Mouse (Mus musculus): ENCODE results near the gene Hspb3. TPM values are rescaled to one million over a fixed set of nuclear protein-coding genes. Genes with fewer than 3 reads are reported as not detected.

Hspb3 gene
- 0.76 and 1.6 TPM in 2 replicates for polyA plus RNA-seq (2016; fragmentation: Nextera tagmentation; extraction: Ambion mirVana)

- Histone ChIP-seq H3K4me2 (replicated peaks) (no peak within 1 kb of the TSS), H3K9ac (no peak within 1 kb of the TSS), H3K9me3 (replicated peaks) (no peaks in the 10 kb centered on the region), H3K4me1 (no peaks in the 10 kb centered on the region; the same call in 1 of the 2 replicates), H3K27ac (no peak within 1 kb of the TSS), H3K36me3 (no peaks in the 10 kb centered on the region), H3K27me3 (no peaks in the 10 kb centered on the region), H3K4me3 (no peak within 1 kb of the TSS)
- peak; percentile 71 for ATAC-seq (ENCODE audit: low FRiP score)
- 67% methylated on average over 28 of the region's 28 CpGs for WGBS
Measured at GRCm38 (mm10) chr13:113663151-113663779, at the start of gene Hspb3. Gene Hspb3 (minus strand): TSS chr13:113663676.

GRCm38 (mm10) chr13:113713186-113713585 lies 49.7 kb upstream of the Hspb3 start:
- Histone ChIP-seq H3K36me3 (no peaks in the 10 kb centered on the region), H3K4me2 (replicated peaks) (no peak overlapping the region), H3K27ac (no peak overlapping the region), H3K9ac (no peak overlapping the region), H3K27me3 (no peaks in the 10 kb centered on the region), H3K4me3 (no peak overlapping the region), H3K4me1 (no peaks in the 10 kb centered on the region), H3K9me3 (replicated peaks) (peaks cover 9% of the 10 kb centered on the region; the same call in 1 of the 2 replicates)
- WGBS, result 86% methylated on average over 3 of the region's 3 CpGs
- no peak for ATAC-seq (ENCODE audit: low FRiP score)

GRCm38 (mm10) chr13:113706183-113706582 lies 42.7 kb upstream of the Hspb3 start:
- H3K4me2 ChIP-seq (replicated peaks), result no peak overlapping the region
- H3K9me3 ChIP-seq (replicated peaks), result no peaks in the 10 kb centered on the region
- WGBS, result 4% methylated on average over 4 of the region's 4 CpGs
- H3K27ac ChIP-seq, result no peak overlapping the region
- H3K27me3 ChIP-seq, result no peaks in the 10 kb centered on the region
- H3K4me3 ChIP-seq, result no peak overlapping the region
- no peak overlapping the region for H3K9ac ChIP-seq
- ATAC-seq (ENCODE audit: low FRiP score), result peak; percentile 80
- H3K36me3 ChIP-seq, result no peaks in the 10 kb centered on the region
- peaks cover 10% of the 10 kb centered on the region for H3K4me1 ChIP-seq

- Histone ChIP-seq H3K4me2 (replicated peaks) (no peak overlapping the region), H3K4me1 (peaks cover 9% of the 10 kb centered on the region; the same call in 1 of the 2 replicates), H3K9me3 (replicated peaks) (no peaks in the 10 kb centered on the region), H3K36me3 (no peaks in the 10 kb centered on the region), H3K27me3 (no peaks in the 10 kb centered on the region), H3K27ac (no peak overlapping the region), H3K4me3 (no peak overlapping the region), H3K9ac (no peak overlapping the region)
- WGBS, result 86% methylated on average over 3 of the region's 3 CpGs
- no peak for ATAC-seq (ENCODE audit: low FRiP score)
Measured at GRCm38 (mm10) chr13:113701185-113701584, 37.7 kb upstream of the Hspb3 start.

GRCm38 (mm10) chr13:113699928-113700327 lies 36.5 kb upstream of the Hspb3 start:
- Histone ChIP-seq H3K4me2 (replicated peaks) (no peak overlapping the region), H3K4me1 (0 out of 2 replicates have a peak, but pooled peaks cover 4% of the 10 kb centered on the region), H3K27me3 (no peaks in the 10 kb centered on the region), H3K9me3 (replicated peaks) (no peaks in the 10 kb centered on the region), H3K36me3 (no peaks in the 10 kb centered on the region), H3K27ac (no peak overlapping the region), H3K9ac (no peak overlapping the region), H3K4me3 (no peak overlapping the region)
- 94% methylated on average over 8 of the region's 8 CpGs for WGBS
- no peak for ATAC-seq (ENCODE audit: low FRiP score)

GRCm38 (mm10) chr13:113699415-113699873 lies 36.0 kb upstream of the Hspb3 start:
- ATAC-seq (ENCODE audit: low FRiP score), result peak; percentile 45; the same call in 1 of the 2 replicates
- WGBS, result 51% methylated on average over 11 of the region's 11 CpGs
- no peak overlapping the region for H3K4me2 ChIP-seq (replicated peaks)

GRCm38 (mm10) chr13:113696838-113697321 lies 33.4 kb upstream of the Hspb3 start:
- H3K36me3 ChIP-seq, result no peaks in the 10 kb centered on the region
- ATAC-seq (ENCODE audit: low FRiP score), result peak; percentile 65
- H3K4me1 ChIP-seq, result 0 out of 2 replicates have a peak, but pooled peaks cover 4% of the 10 kb centered on the region
- WGBS, result 50% methylated on average over 4 of the region's 4 CpGs
- no peak overlapping the region for H3K27ac ChIP-seq
- H3K4me3 ChIP-seq, result no peak overlapping the region
- H3K9me3 ChIP-seq (replicated peaks), result no peaks in the 10 kb centered on the region
- H3K9ac ChIP-seq, result no peak overlapping the region
- H3K27me3 ChIP-seq, result no peaks in the 10 kb centered on the region
- no peak overlapping the region for H3K4me2 ChIP-seq (replicated peaks)

More at GRCm38 (mm10) chr13:113699415-113699873, 36.0 kb upstream of the Hspb3 start:
- Histone ChIP-seq H3K36me3 (no peaks in the 10 kb centered on the region), H3K9me3 (replicated peaks) (no peaks in the 10 kb centered on the region), H3K4me1 (0 out of 2 replicates have a peak, but pooled peaks cover 4% of the 10 kb centered on the region), H3K9ac (no peak overlapping the region), H3K4me3 (no peak overlapping the region), H3K27ac (no peak overlapping the region), H3K27me3 (no peaks in the 10 kb centered on the region)

GRCm38 (mm10) chr13:113693383-113693782 lies 29.9 kb upstream of the Hspb3 start:
- Histone ChIP-seq H3K4me1 (0 out of 2 replicates have a peak, but pooled peaks cover 4% of the 10 kb centered on the region), H3K4me2 (replicated peaks) (no peak overlapping the region), H3K9ac (no peak overlapping the region), H3K36me3 (no peaks in the 10 kb centered on the region), H3K4me3 (no peak overlapping the region), H3K27me3 (no peaks in the 10 kb centered on the region), H3K27ac (no peak overlapping the region), H3K9me3 (replicated peaks) (no peaks in the 10 kb centered on the region)
- no peak for ATAC-seq (ENCODE audit: low FRiP score)
- WGBS, result 20% methylated on average over 6 of the region's 6 CpGs

- no peaks in the 10 kb centered on the region for H3K9me3 ChIP-seq (replicated peaks)
- H3K4me2 ChIP-seq (replicated peaks), result no peak overlapping the region
- H3K27me3 ChIP-seq, result no peaks in the 10 kb centered on the region
- no peaks in the 10 kb centered on the region for H3K4me1 ChIP-seq
- WGBS, result 66% methylated on average over 9 of the region's 9 CpGs
- H3K36me3 ChIP-seq, result no peaks in the 10 kb centered on the region
- ATAC-seq (ENCODE audit: low FRiP score), result no peak
- no peak overlapping the region for H3K4me3 ChIP-seq
- H3K9ac ChIP-seq, result no peak overlapping the region
- no peak overlapping the region for H3K27ac ChIP-seq
Measured at GRCm38 (mm10) chr13:113691644-113692043, 28.2 kb upstream of the Hspb3 start.

- no peak overlapping the region for H3K27ac ChIP-seq
- no peaks in the 10 kb centered on the region for H3K27me3 ChIP-seq
- H3K4me1 ChIP-seq, result no peaks in the 10 kb centered on the region
- H3K9ac ChIP-seq, result no peak overlapping the region
- no peak for ATAC-seq (ENCODE audit: low FRiP score)
- H3K9me3 ChIP-seq (replicated peaks), result no peaks in the 10 kb centered on the region
- H3K36me3 ChIP-seq, result no peaks in the 10 kb centered on the region
- no peak overlapping the region for H3K4me2 ChIP-seq (replicated peaks)
- WGBS, result 82% methylated on average over 7 of the region's 7 CpGs
- H3K4me3 ChIP-seq, result no peak overlapping the region
Measured at GRCm38 (mm10) chr13:113689883-113690282, 26.4 kb upstream of the Hspb3 start.

GRCm38 (mm10) chr13:113686691-113687121 lies 23.2 kb upstream of the Hspb3 start:
- Histone ChIP-seq H3K4me2 (replicated peaks) (no peak overlapping the region), H3K27me3 (no peaks in the 10 kb centered on the region), H3K9me3 (replicated peaks) (no peaks in the 10 kb centered on the region), H3K36me3 (no peaks in the 10 kb centered on the region), H3K27ac (no peak overlapping the region), H3K9ac (no peak overlapping the region), H3K4me3 (no peak overlapping the region), H3K4me1 (no peaks in the 10 kb centered on the region)
- no peak for ATAC-seq (ENCODE audit: low FRiP score)
- 69% methylated on average over 8 of the region's 8 CpGs for WGBS

GRCm38 (mm10) chr13:113682821-113683220 lies 19.3 kb upstream of the Hspb3 start:
- H3K4me3 ChIP-seq, result no peak overlapping the region
- H3K9ac ChIP-seq, result no peak overlapping the region
- H3K27me3 ChIP-seq, result no peaks in the 10 kb centered on the region
- no peak for ATAC-seq (ENCODE audit: low FRiP score)
- WGBS, result 85% methylated on average over 5 of the region's 5 CpGs
- no peak overlapping the region for H3K27ac ChIP-seq
- H3K36me3 ChIP-seq, result no peaks in the 10 kb centered on the region
- H3K9me3 ChIP-seq (replicated peaks), result no peaks in the 10 kb centered on the region
- H3K4me1 ChIP-seq, result no peaks in the 10 kb centered on the region
- no peak overlapping the region for H3K4me2 ChIP-seq (replicated peaks)

GRCm38 (mm10) chr13:113680646-113681045 lies 17.2 kb upstream of the Hspb3 start:
- no peaks in the 10 kb centered on the region for H3K27me3 ChIP-seq
- WGBS, result 90% methylated on average over 7 of the region's 7 CpGs
- no peaks in the 10 kb centered on the region for H3K4me1 ChIP-seq

More at GRCm38 (mm10) chr13:113680646-113681045, 17.2 kb upstream of the Hspb3 start:
- Histone ChIP-seq H3K9me3 (replicated peaks) (no peaks in the 10 kb centered on the region), H3K4me3 (no peak overlapping the region), H3K4me2 (replicated peaks) (no peak overlapping the region), H3K9ac (no peak overlapping the region), H3K27ac (no peak overlapping the region), H3K36me3 (no peaks in the 10 kb centered on the region)
- ATAC-seq (ENCODE audit: low FRiP score), result no peak

Measured in hindbrain, embryonic 12.5 days (tissue).